Mouse (Mus musculus) liver (tissue): ENCODE results near the gene Xpnpep1.
A peak's percentile ranks its signal among the peaks of the same experiment; 100 is the strongest.

Experiments used
- DNase-seq: peaks from one replicate; pipeline ENCODE4 v3.0.0-alpha.2; 2020; ENCODE audit warnings: mixed read lengths

The Xpnpep1 gene

GRCm38 (mm10) chr19:53040164-53041132 is at the start of gene Xpnpep1:
Gene Xpnpep1, minus strand, starts transcription at chr19:53040214.
- DNase-seq: no peak

DNA sequence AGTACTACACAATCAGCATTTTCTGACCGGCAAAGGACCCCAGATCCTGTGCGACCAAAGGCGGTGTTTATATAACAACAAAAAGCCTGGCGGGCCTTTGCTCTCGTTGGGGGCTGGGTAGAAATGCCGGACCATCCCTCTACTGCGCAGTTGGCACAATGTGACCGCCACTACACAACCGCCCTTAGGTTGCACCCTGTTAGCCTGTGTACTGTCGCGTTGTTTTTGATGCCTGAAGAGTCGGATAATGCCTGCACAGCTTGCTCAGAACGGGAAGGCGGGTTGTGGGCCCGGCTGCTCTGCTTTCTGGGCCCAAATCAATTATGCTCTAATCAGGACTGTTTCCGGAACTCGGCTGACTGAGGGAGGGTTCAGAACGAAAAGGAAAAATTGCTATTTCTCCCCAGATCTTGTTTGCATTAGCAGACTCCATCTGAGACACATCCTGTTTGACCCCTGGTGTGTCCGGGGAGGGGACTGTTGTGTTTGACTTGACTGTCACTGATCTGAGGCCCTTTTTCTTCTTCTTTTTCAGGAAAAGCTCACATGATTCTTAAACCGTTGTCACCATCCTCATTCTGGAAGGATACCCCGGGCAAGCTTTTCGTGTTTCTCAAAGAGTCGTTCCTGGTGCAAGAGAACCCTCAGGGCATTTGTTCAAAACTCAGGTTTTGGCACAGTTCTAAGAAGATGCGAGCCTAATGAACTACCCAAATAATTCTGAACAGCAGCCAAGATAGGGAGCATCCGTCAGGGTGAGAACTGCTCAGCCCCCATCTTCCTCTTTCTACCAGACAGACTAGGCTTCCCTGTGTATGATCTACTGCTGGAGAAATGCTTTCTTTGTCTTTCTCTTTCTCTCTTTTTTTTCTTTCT is 47.5 kb upstream of the Xpnpep1 start:
- DNase-seq: peak; percentile 29

- DNase-seq: no peak
Observed at GRCm38 (mm10) chr19:53086861-53087260, 46.8 kb upstream of the Xpnpep1 start.

DNA sequence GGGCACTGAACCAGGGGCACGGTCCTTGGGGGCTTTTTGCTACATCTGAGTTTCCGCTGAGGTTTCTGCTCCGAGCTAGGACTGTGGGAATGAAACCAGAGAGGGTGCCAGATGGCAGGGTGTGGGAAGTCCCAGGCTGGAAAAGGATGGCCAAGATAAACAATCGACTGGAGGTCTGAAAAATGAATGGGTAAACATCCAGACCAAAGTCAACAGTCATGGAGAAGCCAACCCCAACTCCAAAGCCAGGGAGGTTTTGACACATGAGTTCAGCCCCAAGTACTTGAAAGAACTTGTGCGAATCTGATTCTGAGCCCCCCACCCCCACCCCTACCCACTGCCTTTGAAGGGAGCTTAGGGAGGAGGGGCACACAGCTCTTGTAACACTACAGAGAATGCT is 44.7 kb upstream of the Xpnpep1 start:
- DNase-seq: no peak

DNA sequence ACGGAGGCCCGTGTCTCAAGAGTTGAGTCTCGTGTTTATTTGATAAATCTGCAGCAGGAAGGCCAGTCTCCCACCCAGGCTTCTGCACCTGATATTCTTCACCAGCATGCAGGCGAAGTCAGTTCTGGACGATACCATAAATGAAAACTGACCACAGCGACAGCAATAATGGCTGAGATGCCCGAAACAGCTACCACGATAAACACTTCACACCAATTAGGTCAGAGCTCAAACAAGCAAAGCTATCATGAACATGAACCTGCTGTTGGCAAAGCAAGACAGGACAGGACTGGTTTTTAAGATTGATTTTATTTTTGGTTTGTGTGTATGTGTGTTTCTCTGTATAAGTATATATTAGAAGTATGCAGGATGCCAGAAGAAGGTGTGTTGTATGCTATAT is 42.8 kb upstream of the Xpnpep1 start:
- no peak for DNase-seq

- DNase-seq: no peak
Observed at GRCm38 (mm10) chr19:53081339-53081738, 41.3 kb upstream of the Xpnpep1 start.

DNA sequence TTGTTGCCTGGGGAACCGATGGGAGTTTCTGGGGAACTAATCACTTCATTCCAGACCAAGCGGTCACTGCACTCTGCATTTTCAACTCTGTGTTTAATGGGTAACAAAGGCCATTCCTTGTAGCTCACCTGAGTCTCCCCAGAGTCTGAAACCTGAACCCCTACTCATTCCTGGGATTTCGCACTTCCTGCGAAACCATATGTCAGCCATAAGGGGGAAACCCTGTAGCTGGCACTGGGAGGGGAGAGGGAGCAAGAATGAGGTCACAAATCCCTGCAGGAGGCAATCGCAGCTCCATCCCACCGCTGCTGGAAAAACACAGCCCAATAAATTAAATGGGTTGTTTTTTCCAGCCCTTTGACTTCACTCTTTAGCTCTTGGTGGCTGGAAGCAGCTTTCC is 40.9 kb upstream of the Xpnpep1 start:
- DNase-seq: no peak

GRCm38 (mm10) chr19:53080487-53080886 is 40.5 kb upstream of the Xpnpep1 start:
- no peak for DNase-seq

DNA sequence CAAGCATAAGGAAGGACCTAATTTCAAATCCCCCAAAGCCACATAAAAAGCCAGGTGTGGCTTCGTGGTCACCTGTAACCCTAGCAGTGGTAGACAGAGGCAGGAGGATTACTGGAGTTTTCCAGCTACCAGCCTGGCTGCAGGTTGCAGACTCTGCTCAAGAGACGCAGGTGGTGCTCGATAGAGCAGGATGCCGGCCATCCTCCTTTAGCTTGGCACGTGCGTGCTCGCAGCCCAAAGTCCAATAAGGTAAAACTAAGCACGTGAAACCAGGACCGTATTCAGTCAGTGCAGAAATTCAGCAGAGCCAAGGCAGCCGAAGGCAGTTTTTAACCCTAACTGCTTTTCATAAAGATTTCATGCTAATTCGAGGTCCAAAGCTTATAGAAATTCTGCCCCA is 40.0 kb upstream of the Xpnpep1 start:
- no peak for DNase-seq

DNA sequence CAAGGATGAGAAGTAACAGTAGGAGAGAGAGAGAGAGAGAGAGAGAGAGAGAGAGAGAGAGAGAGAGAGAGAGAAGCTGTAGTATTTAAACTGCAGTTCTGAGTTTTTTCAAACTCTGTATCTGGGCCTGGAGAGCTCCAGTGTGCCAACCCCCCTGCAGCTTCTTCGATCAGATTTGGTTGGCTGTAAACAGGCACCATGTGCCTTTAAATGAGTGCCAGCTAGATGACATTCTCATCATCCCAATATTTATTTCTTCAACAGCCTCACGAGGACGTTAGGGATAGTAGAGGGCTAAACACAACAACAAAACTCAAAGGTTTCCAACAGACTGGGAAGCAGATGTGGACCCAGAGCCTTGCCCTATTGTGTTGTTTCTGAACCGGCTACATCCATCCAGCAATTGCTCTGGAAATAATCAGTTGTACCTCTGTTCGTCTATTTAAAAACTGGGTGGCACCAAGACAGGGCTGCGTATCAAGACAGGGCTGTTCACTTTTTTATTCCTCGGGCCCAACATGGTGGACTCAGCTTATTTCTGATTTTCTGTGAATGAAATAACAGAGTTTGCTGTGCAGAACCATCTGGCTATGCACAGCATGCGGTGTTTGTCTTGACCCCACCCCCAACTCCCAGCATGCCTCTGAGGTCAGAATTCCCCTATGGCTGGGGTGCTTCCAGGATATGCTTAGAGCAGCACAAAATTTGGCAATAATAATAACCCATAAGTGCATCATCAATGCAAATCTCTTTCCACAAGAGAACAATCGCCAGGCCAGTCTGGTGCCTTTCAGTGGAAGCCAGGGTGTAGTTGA is 38.5 kb upstream of the Xpnpep1 start:
- DNase-seq: no peak

- DNase-seq: no peak
Observed at GRCm38 (mm10) chr19:53077278-53077677, 37.3 kb upstream of the Xpnpep1 start.

- no peak for DNase-seq
Observed at GRCm38 (mm10) chr19:53076238-53076981, 36.4 kb upstream of the Xpnpep1 start.

DNA sequence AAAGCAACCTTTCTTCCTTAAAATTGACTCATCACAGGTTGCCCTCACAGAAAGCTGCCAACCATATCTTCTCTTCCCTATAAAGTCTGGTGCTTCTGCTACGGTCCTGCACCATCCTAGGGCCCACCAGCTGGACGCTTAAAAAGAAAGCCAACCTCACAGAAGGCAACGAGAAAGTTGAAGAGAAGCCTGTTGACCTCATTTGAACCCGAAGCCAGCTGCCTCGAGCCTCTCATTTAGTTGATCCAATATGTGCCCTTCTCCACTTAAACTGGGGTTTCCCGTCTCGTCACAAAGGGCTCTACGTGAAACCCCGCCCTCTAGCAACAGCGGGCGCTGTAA is 35.9 kb upstream of the Xpnpep1 start:
- DNase-seq: no peak

DNA sequence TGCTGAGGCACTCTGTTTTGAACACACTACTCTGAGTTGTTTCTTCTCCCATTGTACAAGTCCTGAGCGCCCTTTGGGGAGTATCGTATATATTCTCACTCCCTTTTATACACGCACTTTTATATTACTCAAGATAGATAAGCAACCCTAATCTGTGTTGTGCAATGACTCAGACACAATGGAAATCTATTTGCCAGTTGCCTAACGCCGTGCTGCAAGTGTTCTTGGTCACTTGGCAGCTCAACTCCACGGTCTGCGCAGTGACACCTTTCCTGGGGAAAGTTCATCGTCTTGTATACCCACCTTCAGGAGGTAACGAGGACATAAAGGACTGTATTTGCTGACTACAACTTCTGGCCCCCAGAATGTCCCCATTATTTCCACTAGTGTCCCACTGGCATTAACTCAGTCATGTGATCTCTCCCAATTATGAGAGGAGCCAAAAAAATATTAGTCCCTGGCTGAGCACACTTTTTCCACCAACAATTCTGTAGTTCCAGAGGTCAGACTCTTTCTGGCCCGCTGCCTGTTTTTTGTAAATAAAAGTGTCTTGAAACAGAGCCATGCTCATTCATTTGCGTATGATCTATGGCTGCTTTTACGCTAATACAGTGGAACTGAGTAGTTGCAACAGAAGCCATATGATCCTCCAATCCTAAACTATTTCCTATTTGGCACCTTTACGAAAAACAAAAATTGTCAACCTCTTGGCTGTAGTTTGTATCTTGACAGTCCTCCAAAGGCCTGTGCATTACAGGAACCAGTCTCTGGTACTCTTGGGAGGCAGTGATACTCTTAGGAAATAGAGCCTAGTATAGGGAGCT is 35.1 kb upstream of the Xpnpep1 start:
- DNase-seq: no peak

DNA sequence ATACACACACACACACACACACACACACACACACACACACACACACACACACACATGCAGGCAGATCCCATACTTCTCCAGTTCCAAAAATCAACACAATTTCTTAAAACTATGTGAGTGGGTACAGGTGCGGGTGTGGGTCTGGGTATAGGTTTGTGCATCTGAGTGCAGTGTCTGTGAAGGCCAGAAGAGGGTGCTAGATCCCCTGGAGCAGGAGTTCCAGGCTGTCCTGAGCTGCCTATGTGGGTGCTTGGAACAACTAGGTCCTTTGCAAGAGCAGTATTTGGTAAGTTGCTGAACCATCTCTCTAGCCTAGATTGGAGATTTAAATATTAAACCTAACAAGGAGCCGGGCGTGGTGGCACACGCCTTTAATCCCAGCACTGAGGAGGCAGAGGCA is 33.5 kb upstream of the Xpnpep1 start:
- DNase-seq: peak; percentile 37

DNA sequence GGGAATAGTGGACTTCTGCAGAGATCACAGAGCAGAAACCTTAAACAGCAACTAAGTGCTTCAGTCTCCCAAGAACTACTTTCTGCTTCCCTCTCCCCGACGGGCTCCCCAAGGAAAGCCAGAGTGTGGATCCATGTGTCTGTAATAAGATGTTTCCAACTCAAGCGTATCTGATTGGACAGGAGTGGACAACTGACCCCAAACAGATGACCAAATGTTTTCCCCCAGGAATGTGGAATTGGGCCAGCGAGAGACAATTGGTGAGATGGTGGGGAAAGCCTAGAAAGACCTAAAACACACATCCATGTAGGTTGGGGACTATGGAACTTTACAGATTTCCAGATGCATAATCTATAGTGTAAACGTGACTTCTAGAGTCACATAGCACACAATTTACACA is 32.4 kb upstream of the Xpnpep1 start:
- no peak for DNase-seq

DNA sequence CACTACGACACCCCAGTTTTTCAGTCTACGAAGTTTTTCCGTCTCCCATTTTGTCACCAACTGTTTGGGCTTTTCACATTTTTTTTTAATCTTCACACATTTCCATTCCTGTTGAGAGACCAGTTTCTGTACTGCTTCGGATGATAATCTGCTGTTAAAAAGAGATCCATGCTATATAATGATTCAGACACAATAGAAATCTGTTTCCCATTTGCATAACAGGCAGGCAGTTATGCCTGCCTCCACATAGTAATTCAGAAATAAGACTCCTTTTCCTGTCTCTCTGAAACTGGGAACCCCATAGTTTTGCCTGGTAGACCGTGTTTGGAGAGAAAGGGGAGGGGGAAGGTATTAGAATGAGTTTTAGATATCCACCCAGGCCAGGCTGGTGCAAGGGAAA is 31.6 kb upstream of the Xpnpep1 start:
- no peak for DNase-seq

DNA sequence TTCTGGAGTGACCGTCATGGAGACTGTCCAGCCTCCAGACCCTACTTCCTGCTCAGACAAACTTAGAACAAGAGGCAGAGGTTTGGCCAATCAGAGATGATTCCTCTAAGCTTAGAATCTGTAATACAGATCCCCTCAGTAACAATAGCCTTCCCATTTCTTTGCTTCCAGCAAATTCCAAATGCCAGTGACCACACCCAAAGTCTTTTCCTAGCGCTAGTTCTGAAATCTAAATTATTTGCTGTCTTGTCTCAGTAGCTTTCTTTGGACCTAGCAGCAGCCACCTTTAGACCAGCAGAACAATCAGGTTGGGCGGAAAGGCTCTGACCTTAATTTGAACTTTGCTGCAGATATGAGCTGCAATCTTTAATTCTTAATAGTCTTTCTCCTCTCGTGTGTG is 30.9 kb upstream of the Xpnpep1 start:
- DNase-seq: no peak

DNA sequence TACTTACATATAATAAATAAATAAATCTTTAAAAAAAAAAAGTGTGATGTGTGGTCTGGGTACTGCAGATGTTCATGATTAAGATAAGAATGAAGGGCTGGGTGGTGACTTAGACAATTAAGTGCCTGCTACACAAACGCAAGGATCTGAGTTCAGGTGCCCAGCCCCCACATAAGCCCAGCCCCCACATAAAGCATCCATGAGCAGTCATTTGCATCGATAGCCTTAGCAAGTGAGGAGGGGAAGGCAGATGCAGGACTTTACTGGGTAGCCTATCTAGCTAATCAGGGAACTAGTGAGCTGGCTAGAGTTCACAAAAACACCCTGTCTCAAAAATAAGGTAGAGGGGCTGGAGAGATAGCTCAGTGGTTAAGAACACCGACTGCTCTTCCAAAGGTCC is 29.4 kb upstream of the Xpnpep1 start:
- no peak for DNase-seq

GRCm38 (mm10) chr19:53066934-53067333 is 26.9 kb upstream of the Xpnpep1 start:
- no peak for DNase-seq

DNA sequence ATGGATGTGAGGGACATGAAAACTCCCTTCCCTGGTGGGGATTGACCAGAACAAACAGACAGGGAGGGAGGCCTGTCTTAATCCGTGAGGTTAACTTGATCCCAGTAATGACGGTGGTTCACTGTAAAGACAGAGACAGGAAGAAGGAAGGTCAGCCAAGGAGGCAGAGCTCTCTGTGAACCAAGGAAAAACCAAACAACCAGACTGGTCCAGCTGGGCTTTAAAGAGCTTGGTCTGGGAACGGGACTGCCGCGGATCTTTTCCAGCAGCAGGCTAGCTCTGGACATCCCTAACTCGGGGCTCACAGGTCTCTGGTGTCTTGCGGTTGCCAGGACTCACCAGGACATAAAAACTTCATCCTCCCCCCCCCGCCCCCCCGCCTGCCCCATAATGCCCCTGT is 26.5 kb upstream of the Xpnpep1 start:
- DNase-seq: no peak
